Mouse (Mus musculus) stomach, postnatal 0 days (tissue): ENCODE results near the gene Mtfr1l.

Experiments
- CTCF ChIP-seq: IDR thresholded peaks from 2 replicates; pipeline ENCODE4 v1.5.1; 2016; ENCODE audit warnings: antibody characterized with exemption, low read depth, mild to moderate bottlenecking, moderate library complexity
- EP300 ChIP-seq: optimal IDR thresholded peaks from 2 replicates; pipeline ENCODE3; 2016; ENCODE audit warnings: antibody characterized with exemption

DNA sequence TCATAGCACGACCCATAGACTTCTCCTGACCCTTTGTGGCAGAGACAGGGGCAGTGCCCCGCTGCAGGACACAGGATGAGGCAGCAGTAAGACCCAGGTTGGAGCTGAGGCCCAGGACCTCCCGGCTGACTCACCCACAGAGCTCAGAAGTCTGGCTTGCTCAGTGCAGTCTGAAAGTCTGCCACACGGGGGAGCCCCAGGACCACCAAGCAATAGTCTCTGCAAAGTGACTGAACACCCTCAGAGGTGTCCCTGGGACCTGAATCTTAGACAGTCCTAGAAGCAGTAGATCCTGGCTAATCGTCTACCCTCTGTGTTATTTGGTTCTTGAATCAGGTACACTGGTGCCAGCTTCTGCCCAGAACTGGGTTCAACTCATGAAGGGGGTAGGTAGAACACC lies 8.1 kb upstream of the Mtfr1l start:
- TF ChIP-seq EP300 (no peak), CTCF (peak; percentile 99)
